In the genomic region with DNA sequence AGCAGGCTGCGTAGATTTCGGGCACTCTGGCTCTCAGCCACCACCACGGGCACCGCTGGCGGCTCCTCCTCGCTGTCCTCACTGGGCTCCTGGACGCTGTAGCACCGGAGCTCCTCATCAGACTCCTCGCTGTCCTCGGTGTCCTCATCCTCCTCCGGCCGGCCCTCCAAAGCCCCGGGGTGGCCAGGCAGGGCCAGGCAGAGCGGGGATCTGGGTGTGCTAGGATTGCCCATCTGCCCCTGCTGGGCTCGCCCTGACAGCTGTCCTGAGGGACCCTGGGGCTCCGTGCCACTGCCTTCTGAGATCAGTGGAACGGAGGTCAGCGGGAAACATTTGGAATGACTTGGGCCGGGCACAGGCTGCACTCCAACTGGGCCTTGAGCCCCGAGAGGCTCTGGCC, we compare ENCODE assay signal across 21 mouse cellular contexts. TPM values are rescaled to one million over a fixed set of nuclear protein-coding genes. Genes with fewer than 3 reads are reported as not detected.
DNase-seq lines count a peak whose midpoint lies in the region; ATAC-seq and TF ChIP-seq lines count a peak whose summit lies in the region.
"Had no signal": no experiment of that assay in that cellular context is flagged by ENCODE, and none has a peak within 500 bp of the region (broad histone marks: within the 10 kb centered on the region; RNA-seq: fewer than 3 reads in every experiment).

No protein-coding gene starts in this region.

- H3K27ac ChIP-seq in liver, adult 2 months (replicated peaks; ENCODE audit: insufficient read depth, low read depth, low read length), result 0 out of 2 replicates have a peak overlapping the region, but pooled peaks have one; percentile 9
- no peak overlapping the region for H3K27ac ChIP-seq in liver, postnatal 0 days (ENCODE audit: low read depth)
- H3K27ac ChIP-seq: embryonic facial prominence, embryonic 12.5 days; hindbrain, embryonic 15.5 days; intestine, embryonic 15.5 days; limb, embryonic 13.5 days; liver, embryonic 13.5 days; midbrain, embryonic 13.5 days; stomach, embryonic 15.5 days had no signal

- no peak overlapping the region for H3ac ChIP-seq in myocyte (ENCODE audit: control insufficient read depth, insufficient read length)

- DNase-seq in adrenal gland, postnatal 10 days, result peak; percentile 62
- DNase-seq in adrenal gland, adult 2 months, result no peak
- DNase-seq in cerebellum, postnatal 10 days, result peak; percentile 65 to 70
- no peak for DNase-seq in cerebellum, postnatal 25 days
- DNase-seq in liver, adult 2 months (ENCODE audit: extremely low read depth, low read depth, low spot score), result peak; percentile 76
- no peak for DNase-seq in liver, postnatal 0 days
- DNase-seq: forebrain, postnatal 0 days; gastrocnemius, postnatal 36 days; kidney, adult 9 months; kidney, postnatal 25 days; liver, embryonic 13.5 days; lung, embryonic 14.5 days; thymus, adult 18-20 months; thymus, postnatal 36 days had no signal

- H3K36me3 ChIP-seq in liver, adult 2 months (ENCODE audit: control insufficient read depth, insufficient read depth, low read length), result no peaks in the 10 kb centered on the region
- no peaks in the 10 kb centered on the region for H3K36me3 ChIP-seq in liver, postnatal 0 days (replicated peaks; ENCODE audit: insufficient read depth, low read length)
- no peaks in the 10 kb centered on the region for H3K36me3 ChIP-seq in myocyte (ENCODE audit: control insufficient read depth, insufficient read depth)
- H3K36me3 ChIP-seq: embryonic facial prominence, embryonic 12.5 days; intestine, embryonic 15.5 days; liver, embryonic 13.5 days; stomach, embryonic 15.5 days had no signal

- TF ChIP-seq CTCF in liver, adult 2 months (IDR thresholded peaks at IDR 0.05; ENCODE audit: low read depth, low read length), result no peak
- TF ChIP-seq CTCF in liver, postnatal 0 days (IDR thresholded peaks at IDR 0.05; ENCODE audit: low read depth), result no peak

- 61% methylated on average over 20 of the region's 20 CpGs for WGBS in liver, adult 2 months
- WGBS in liver, postnatal 0 days (ENCODE audit: insufficient replicate concordance), result 86% methylated on average over 20 of the region's 20 CpGs

- peaks cover 29% of the 10 kb centered on the region for H3K4me1 ChIP-seq in liver, adult 2 months (ENCODE audit: control insufficient read depth, insufficient read depth, low read length)
- H3K4me1 ChIP-seq in liver, postnatal 0 days (ENCODE audit: insufficient read depth), result peaks cover 9% of the 10 kb centered on the region

- no peaks in the 10 kb centered on the region for H3K79me2 ChIP-seq in liver, adult 2 months (ENCODE audit: control insufficient read depth, insufficient read depth, low read length)
- no peaks in the 10 kb centered on the region for H3K79me2 ChIP-seq in myocyte (ENCODE audit: control insufficient read depth, insufficient read depth)

- no peak for TF ChIP-seq POLR2A in liver, adult 2 months (IDR thresholded peaks at IDR 0.05; ENCODE audit: extremely low read depth, insufficient read depth, low read length)
- TF ChIP-seq POLR2A in myocyte (IDR thresholded peaks at IDR 0.05; ENCODE audit: insufficient read length, low read depth), result no peak

- TF ChIP-seq EP300 in liver, postnatal 0 days (IDR thresholded peaks at IDR 0.05; ENCODE audit: low read depth), result no peak

- ATAC-seq in liver, postnatal 0 days, result no peak
- ATAC-seq: forebrain, postnatal 0 days; intestine, embryonic 15.5 days; midbrain, embryonic 13.5 days had no signal

- H3K4me2 ChIP-seq in liver, postnatal 0 days (ENCODE audit: low read depth, low read length), result no peak overlapping the region
- no peak overlapping the region for H3K4me2 ChIP-seq in myocyte (ENCODE audit: low read depth)
- H3K4me2 ChIP-seq: embryonic facial prominence, embryonic 12.5 days; hindbrain, embryonic 15.5 days; intestine, embryonic 15.5 days; limb, embryonic 13.5 days; liver, embryonic 13.5 days; lung, embryonic 14.5 days; midbrain, embryonic 13.5 days; stomach, embryonic 15.5 days had no signal

- no peaks in the 10 kb centered on the region for H3K27me3 ChIP-seq in liver, adult 2 months (ENCODE audit: control insufficient read depth, insufficient read depth, low read length)
- no peaks in the 10 kb centered on the region for H3K27me3 ChIP-seq in liver, postnatal 0 days (ENCODE audit: insufficient read depth, low read length)
- H3K27me3 ChIP-seq in myocyte (ENCODE audit: control insufficient read depth, insufficient read depth, insufficient read length), result peaks cover 7% of the 10 kb centered on the region
- H3K27me3 ChIP-seq: hindbrain, embryonic 15.5 days; stomach, embryonic 15.5 days had no signal

- peak overlapping the region; percentile 26; the same call in 1 of the 2 replicates for H3K9ac ChIP-seq in liver, adult 2 months (ENCODE audit: low read depth, low read length)
- no peak overlapping the region for H3K9ac ChIP-seq in liver, postnatal 0 days (replicated peaks)
- H3K9ac ChIP-seq: embryonic facial prominence, embryonic 12.5 days; forebrain, postnatal 0 days; hindbrain, embryonic 15.5 days; intestine, embryonic 15.5 days; liver, embryonic 13.5 days; lung, embryonic 14.5 days; midbrain, embryonic 13.5 days; stomach, embryonic 15.5 days had no signal

- no peaks in the 10 kb centered on the region for H3K9me3 ChIP-seq in liver, postnatal 0 days (ENCODE audit: low read length)
- H3K9me3 ChIP-seq: embryonic facial prominence, embryonic 12.5 days; hindbrain, embryonic 15.5 days; intestine, embryonic 15.5 days; limb, embryonic 13.5 days; liver, embryonic 13.5 days; midbrain, embryonic 13.5 days; stomach, embryonic 15.5 days had no signal

- H3K4me3 ChIP-seq in liver, adult 2 months (ENCODE audit: insufficient read depth, low read depth, low read length), result peak overlapping the region; percentile 16; the same call in 1 of the 2 replicates
- no peak overlapping the region for H3K4me3 ChIP-seq in liver, postnatal 0 days (ENCODE audit: low read depth, low read length)
- H3K4me3 ChIP-seq in myocyte, result no peak overlapping the region
- H3K4me3 ChIP-seq: embryonic facial prominence, embryonic 12.5 days; hindbrain, embryonic 15.5 days; intestine, embryonic 15.5 days; limb, embryonic 13.5 days; liver, embryonic 13.5 days; midbrain, embryonic 13.5 days; stomach, embryonic 15.5 days had no signal

TF ChIP-seq in myocyte, 11 proteins besides CTCF, POLR2A, EP300 and RAD21:
- TF ChIP-seq POLR2AphosphoS2 (IDR thresholded peaks at IDR 0.05; ENCODE audit: insufficient read length, low read depth), result no peak
- peak in 2 of 3 experiments; percentile 64 to 76 for TF ChIP-seq MYOD1 (IDR thresholded peaks at IDR 0.05; ENCODE audit: control insufficient read depth in 1 of 3, insufficient read length in 2 of 3, low read depth in 2 of 3)
- TF ChIP-seq USF1 (IDR thresholded peaks at IDR 0.05; ENCODE audit: low read depth), result no peak
- no peak for TF ChIP-seq SRF (IDR thresholded peaks at IDR 0.05; ENCODE audit: control insufficient read depth, insufficient read length, low read depth)
- no peak for TF ChIP-seq TCF3 (IDR thresholded peaks at IDR 0.05; ENCODE audit: insufficient read length, low read depth)
- no peak for TF ChIP-seq REST (IDR thresholded peaks at IDR 0.05; ENCODE audit: insufficient read depth, insufficient read length)
- TF ChIP-seq MYOG (IDR thresholded peaks at IDR 0.05; ENCODE audit: control insufficient read depth in 1 of 3, insufficient read depth in 1 of 3, insufficient read length in 2 of 3, low read depth in 2 of 3), result peak in 2 of 3 experiments; percentile 61 to 89
- no peak for TF ChIP-seq TCF12 (IDR thresholded peaks at IDR 0.05; ENCODE audit: insufficient read depth, poor library complexity, severe bottlenecking)
- no peak for TF ChIP-seq E2F4 (IDR thresholded peaks at IDR 0.05; ENCODE audit: insufficient read depth)
- no peak for TF ChIP-seq CEBPB (IDR thresholded peaks at IDR 0.05; ENCODE audit: insufficient read depth, poor library complexity, severe bottlenecking)
- no peak for TF ChIP-seq MAX (IDR thresholded peaks at IDR 0.05; ENCODE audit: low read depth)

RNA-seq across cellular contexts. Expression of a gene that starts 37.0 kb away (rescaled TPM):
- 10 to 100 TPM; 16.3 to 23.5 TPM for total RNA-seq in adrenal gland, postnatal 10 days (2021)
- total RNA-seq in adrenal gland, adult 2 months (2021), result 10 to 100 TPM in 1 of 2 experiments, 1 to 10 TPM in 1; 9.9 to 15.5 TPM
- 26.3 and 44.1 TPM in 2 replicates for polyA plus RNA-seq in adrenal gland, adult 2 months (2012; rRNA removed)
- total RNA-seq in liver, adult 2 months (2014; rRNA removed), result 1.0 and 1.2 TPM in 2 replicates
- polyA plus RNA-seq in liver, adult 2 months (2012; rRNA removed), result 2.0 and 2.6 TPM in 2 replicates
- 0.72 and 0.89 TPM in 2 replicates for polyA plus RNA-seq in liver, postnatal 0 days (2015; fragmentation: Nextera tagmentation; extraction: Ambion mirVana)
- 0.26 TPM for polyA plus RNA-seq in myocyte (2012; fragmentation: generic; extraction: Trizol)

Comparison
In these comparisons a context has a peak if more than half of its experiments do, and no peak if none do; other contexts are left out.
1. DNase-seq: peak in adrenal gland, postnatal 10 days (single experiment), cerebellum, postnatal 10 days (2 of 2) and liver, adult 2 months (single experiment); none in adrenal gland, adult 2 months (single experiment), cerebellum, postnatal 25 days (0 of 2) and liver, postnatal 0 days (single experiment).